Mouse (Mus musculus) thymus, postnatal 4 days (tissue): ENCODE data around the gene Ifne.
"Not testable (repeated sequence)": the region's sequence is repeated elsewhere in the genome, so short reads cannot be mapped to it uniquely, and the experiment has no call there.

ENCODE experiments used
- DNase-seq: peaks from one replicate; pipeline ENCODE4 v3.0.0; 2021

The Ifne gene

GRCm38 (mm10) chr4:88867366-88867925 lies 12.6 kb downstream of the Ifne start:
- peak; percentile 90 for DNase-seq

GRCm38 (mm10) chr4:88865011-88865569 lies 14.9 kb downstream of the Ifne start:
- no peak for DNase-seq

GRCm38 (mm10) chr4:88864599-88864998 lies 15.4 kb downstream of the Ifne start:
- DNase-seq, result peak; percentile 59

GRCm38 (mm10) chr4:88863309-88863708 lies 16.7 kb downstream of the Ifne start:
- DNase-seq, result no peak

GRCm38 (mm10) chr4:88859214-88859613 lies 20.8 kb downstream of the Ifne start:
- no peak for DNase-seq

- no peak for DNase-seq
Measured at GRCm38 (mm10) chr4:88851026-88851763, 28.8 kb downstream of the Ifne start.

GRCm38 (mm10) chr4:88849698-88850097 lies 30.3 kb downstream of the Ifne start, which contains the start of gene Ifna1:
TSS of gene Ifna1 (plus strand) at chr4:88850087.
- DNase-seq, result no peak

GRCm38 (mm10) chr4:88845334-88845733 lies 34.7 kb downstream of the Ifne start:
- DNase-seq, result no peak

- DNase-seq, result no peak
Measured at GRCm38 (mm10) chr4:88841438-88841911, 38.5 kb downstream of the Ifne start, which contains the start of gene Ifna4. TSS of gene Ifna4 (plus strand) at chr4:88841861.

GRCm38 (mm10) chr4:88840058-88840457 lies 39.9 kb downstream of the Ifne start:
- no peak for DNase-seq

GRCm38 (mm10) chr4:88838828-88839227 lies 41.2 kb downstream of the Ifne start:
- DNase-seq, result peak; percentile 40

- DNase-seq, result not testable (repeated sequence)
Measured at GRCm38 (mm10) chr4:88835225-88835624, 44.8 kb downstream of the Ifne start, which contains the start of gene Ifna5. TSS of gene Ifna5 (plus strand) at chr4:88835525.

GRCm38 (mm10) chr4:88830523-88830922 lies 49.5 kb downstream of the Ifne start:
- DNase-seq, result peak; percentile 66
